Mouse (Mus musculus): ENCODE results near the gene Sowahc.

Sowahc gene

GRCm38 (mm10) chr10:59221473-59222270 is at the start of gene Sowahc, which contains the start of gene Sept10:
Gene Sowahc (plus strand): TSS chr10:59221953.
Gene Sept10 (minus strand): TSS chr10:59221847.
- peak; percentile 68; the same call in 1 of the 2 replicates for TF ChIP-seq GATA4 (IDR thresholded peaks at IDR 0.05; ENCODE audit: insufficient replicate concordance, low read length)

- TF ChIP-seq GATA4 (IDR thresholded peaks at IDR 0.05; ENCODE audit: insufficient replicate concordance, low read length) = no peak
Observed at GRCm38 (mm10) chr10:59172539-59172938, 49.2 kb upstream of the Sowahc start.

- no peak for TF ChIP-seq GATA4 (IDR thresholded peaks at IDR 0.05; ENCODE audit: insufficient replicate concordance, low read length)
Observed at GRCm38 (mm10) chr10:59179620-59180019, 42.1 kb upstream of the Sowahc start.

- TF ChIP-seq GATA4 (IDR thresholded peaks at IDR 0.05; ENCODE audit: insufficient replicate concordance, low read length) = no peak
Observed at GRCm38 (mm10) chr10:59182306-59182705, 39.4 kb upstream of the Sowahc start.

GRCm38 (mm10) chr10:59194891-59195290 is 26.9 kb upstream of the Sowahc start:
- TF ChIP-seq GATA4 (IDR thresholded peaks at IDR 0.05; ENCODE audit: insufficient replicate concordance, low read length) = no peak

- TF ChIP-seq GATA4 (IDR thresholded peaks at IDR 0.05; ENCODE audit: insufficient replicate concordance, low read length) = no peak
Observed at GRCm38 (mm10) chr10:59196763-59197162, 25.0 kb upstream of the Sowahc start.

- no peak for TF ChIP-seq GATA4 (IDR thresholded peaks at IDR 0.05; ENCODE audit: insufficient replicate concordance, low read length)
Observed at GRCm38 (mm10) chr10:59200011-59200410, 21.7 kb upstream of the Sowahc start.

- TF ChIP-seq GATA4 (IDR thresholded peaks at IDR 0.05; ENCODE audit: insufficient replicate concordance, low read length) = no peak
Observed at GRCm38 (mm10) chr10:59220824-59221472, 805 bp upstream of the Sowahc start.

- no peak for TF ChIP-seq GATA4 (IDR thresholded peaks at IDR 0.05; ENCODE audit: insufficient replicate concordance, low read length)
Observed at GRCm38 (mm10) chr10:59222271-59223101, 733 bp downstream of the Sowahc start.

GRCm38 (mm10) chr10:59223301-59223700 is 1.5 kb downstream of the Sowahc start:
- TF ChIP-seq GATA4 (IDR thresholded peaks at IDR 0.05; ENCODE audit: insufficient replicate concordance, low read length) = no peak

GRCm38 (mm10) chr10:59223890-59224289 is 2.1 kb downstream of the Sowahc start:
- no peak for TF ChIP-seq GATA4 (IDR thresholded peaks at IDR 0.05; ENCODE audit: insufficient replicate concordance, low read length)

GRCm38 (mm10) chr10:59225137-59225536 is 3.4 kb downstream of the Sowahc start:
- no peak for TF ChIP-seq GATA4 (IDR thresholded peaks at IDR 0.05; ENCODE audit: insufficient replicate concordance, low read length)

- no peak for TF ChIP-seq GATA4 (IDR thresholded peaks at IDR 0.05; ENCODE audit: insufficient replicate concordance, low read length)
Observed at GRCm38 (mm10) chr10:59229205-59229820, 7.6 kb downstream of the Sowahc start.

- no peak for TF ChIP-seq GATA4 (IDR thresholded peaks at IDR 0.05; ENCODE audit: insufficient replicate concordance, low read length)
Observed at GRCm38 (mm10) chr10:59235227-59235626, 13.5 kb downstream of the Sowahc start.

- no peak for TF ChIP-seq GATA4 (IDR thresholded peaks at IDR 0.05; ENCODE audit: insufficient replicate concordance, low read length)
Observed at GRCm38 (mm10) chr10:59235847-59236246, 14.1 kb downstream of the Sowahc start.

Data from liver, adult (tissue).